Mouse (Mus musculus) intestine, embryonic 14.5 days (tissue): ENCODE results near the gene Tuba1a. TPM values are rescaled to one million over a fixed set of nuclear protein-coding genes. Genes with fewer than 3 reads are reported as not detected.
A peak's percentile ranks its signal among the peaks of the same experiment; 100 is the strongest.

Experiments used
- ATAC-seq: fragments of 200-750 bp; cut with Nextera tagmentation; replicated peaks from 2 replicates; pipeline ENCODE4 v1.8.0; 2017; ENCODE audit warnings: low read depth, moderate number of reproducible peaks, moderate TSS enrichment, moderate library complexity; ENCODE audit not compliant: low FRiP score, low TSS enrichment
- DNase-seq: peaks from one replicate; pipeline ENCODE4 v3.0.0-alpha.2; 2018; ENCODE audit warnings: low spot score
- H3K27ac ChIP-seq: fragments of 300-500 bp; sonication (generic); 2 replicates; pipeline ENCODE4 v1.5.1; 2014; ENCODE audit warnings: low read depth, mild to moderate bottlenecking, control low read depth
- H3K27me3 ChIP-seq: fragments of 300-500 bp; sonication (generic); replicated peaks from 2 replicates; pipeline ENCODE4 v1.6.1; 2014; ENCODE audit warnings: low read length, control low read depth; ENCODE audit not compliant: control insufficient read depth, insufficient read depth
- H3K36me3 ChIP-seq: fragments of 300-500 bp; sonication (generic); 2 replicates; pipeline ENCODE4 v1.6.1; 2014; ENCODE audit warnings: low read length, control low read depth; ENCODE audit not compliant: control insufficient read depth, insufficient read depth
- H3K4me1 ChIP-seq: fragments of 300-500 bp; sonication (generic); replicated peaks from 2 replicates; pipeline ENCODE4 v1.6.1; 2014; ENCODE audit warnings: low read length, control low read depth, mixed read lengths; ENCODE audit not compliant: control insufficient read depth, insufficient read depth
- H3K4me2 ChIP-seq: fragments of 300-500 bp; sonication (generic); 2 replicates; pipeline ENCODE4 v1.6.1; 2014; ENCODE audit warnings: low read length
- H3K4me3 ChIP-seq: fragments of 300-500 bp; sonication (generic); 2 replicates; pipeline ENCODE4 v1.5.1; 2014; ENCODE audit warnings: low read depth, low read length, control low read depth, mixed read lengths
- H3K9ac ChIP-seq: fragments of 300-500 bp; sonication (generic); 2 replicates; pipeline ENCODE4 v1.6.1; 2014; ENCODE audit warnings: mild to moderate bottlenecking, low read length
- H3K9me3 ChIP-seq: fragments of 300-500 bp; sonication (generic); 2 replicates; pipeline ENCODE4 v1.6.1; 2016; ENCODE audit warnings: low read length, control low read depth; ENCODE audit not compliant: control insufficient read depth
- WGBS: fragments of 180-500 bp; shearing (Covaris S2); extraction: QIAGEN DNeasy Blood & Tissue Kit; methylation state at CpG from one replicate; pipeline ENCODE4 v1.1.7; 2014; 5-methylcytosine and 5-hydroxymethylcytosine counted together
- polyA plus RNA-seq: library from polyadenylated mRNA; unstranded; fragments of >200 nt; fragmentation: Nextera tagmentation; extraction: Ambion mirVana; gene quantifications from 2 replicates; pipeline ENCODE4 v1.2.1, GENCODE M21; 2014

Gene Tuba1a
- polyA plus RNA-seq = 1,282 and 1,437 TPM in 2 replicates

DNA sequence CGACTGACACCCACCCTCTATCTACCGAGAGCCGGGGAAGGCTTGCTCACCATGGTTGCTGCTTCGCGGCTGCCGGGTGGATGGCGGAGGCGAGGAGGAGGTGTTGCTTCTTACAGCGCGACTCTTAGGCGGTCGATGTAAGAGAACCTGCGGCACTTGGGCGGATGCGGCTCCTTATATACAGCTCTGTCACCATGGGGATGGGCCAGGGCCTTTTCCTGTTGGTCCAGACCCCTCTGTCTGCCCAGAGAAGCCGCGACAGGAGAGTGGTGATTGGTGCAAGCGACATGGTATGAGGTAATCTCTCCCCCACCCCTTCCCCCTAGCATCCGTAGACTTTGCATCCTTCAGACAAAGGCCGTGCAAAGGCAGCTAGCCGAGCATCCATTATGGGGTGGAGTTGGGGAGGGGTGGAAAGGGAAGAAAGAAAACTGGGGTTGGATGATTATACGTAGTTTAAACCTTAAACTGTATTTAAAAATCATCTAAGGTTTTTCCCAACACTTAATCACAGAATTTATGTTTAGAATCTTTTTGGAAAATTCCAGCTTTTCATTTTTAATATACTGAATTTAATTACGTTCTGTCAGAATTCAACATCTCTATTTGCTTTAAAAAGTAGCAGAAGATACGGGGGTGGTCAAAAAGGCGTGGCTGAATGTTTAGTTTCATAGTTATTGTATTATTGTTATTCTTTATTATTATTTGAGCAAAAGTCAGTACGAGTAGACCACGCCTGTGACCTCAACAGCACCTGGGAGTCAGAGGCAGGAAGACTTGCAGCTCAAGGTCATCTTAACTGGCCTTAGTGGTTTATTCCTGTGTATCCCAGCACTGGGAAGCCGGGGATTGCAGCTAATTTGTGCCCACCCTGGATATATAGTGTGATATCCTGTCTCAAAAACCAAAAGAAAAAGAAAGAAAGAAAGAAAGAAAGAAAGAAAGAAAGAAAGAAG lies at the start of gene Tuba1a, which contains the start of gene Gm49450:
Tuba1a (minus strand) TSS at position 303 of the 956 bp plus-strand sequence.
Gm49450 (minus strand) TSS at position 151 of the 956 bp plus-strand sequence.
- 7% methylated on average over 28 of the region's 28 CpGs for WGBS
- Histone ChIP-seq H3K9me3 (no peaks in the 10 kb centered on the region), H3K4me2 (peak within 1 kb of the TSS; percentile 70), H3K36me3 (peaks cover 9% of the 10 kb centered on the region; the same call in 1 of the 2 replicates), H3K4me1 (peaks cover 13% of the 10 kb centered on the region; the same call in 1 of the 2 replicates), H3K4me3 (peak within 1 kb of the TSS; percentile 92), H3K9ac (peak within 1 kb of the TSS; percentile 95), H3K27ac (peak within 1 kb of the TSS; percentile 98), H3K27me3 (no peaks in the 10 kb centered on the region)
- DNase-seq (peak; percentile 97), ATAC-seq (peak; percentile 96)

DNA sequence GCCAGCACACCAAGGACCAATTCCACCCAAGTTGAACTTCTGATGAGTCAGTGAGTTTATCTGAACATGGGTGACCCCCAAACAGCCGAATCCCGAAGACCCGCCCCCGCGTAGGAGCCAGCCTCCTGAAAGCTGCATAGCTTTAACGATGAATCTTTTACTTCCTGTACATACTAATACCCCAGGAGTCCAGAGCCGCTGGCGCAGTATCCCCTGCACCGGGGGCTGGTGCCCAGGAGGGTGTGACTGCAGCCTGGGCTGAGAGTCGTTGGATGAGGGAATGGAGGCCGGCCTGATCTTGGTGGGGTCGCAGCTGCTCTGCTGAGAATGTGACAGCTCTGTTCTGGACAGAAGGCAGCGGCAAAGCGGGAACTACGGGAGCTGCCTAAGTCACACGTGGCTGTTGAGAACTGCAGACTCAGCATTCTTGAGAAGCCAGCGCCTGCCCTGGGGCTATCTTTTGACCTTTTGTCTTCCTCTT lies 48.0 kb upstream of the Tuba1a start:
- peak overlapping the region; percentile 3; the same call in 1 of the 2 replicates for H3K9ac ChIP-seq
- 8% methylated on average over 17 of the region's 17 CpGs for WGBS
- 0 out of 2 replicates have a peak overlapping the region, but pooled peaks have one; percentile 16 for H3K4me3 ChIP-seq

DNA sequence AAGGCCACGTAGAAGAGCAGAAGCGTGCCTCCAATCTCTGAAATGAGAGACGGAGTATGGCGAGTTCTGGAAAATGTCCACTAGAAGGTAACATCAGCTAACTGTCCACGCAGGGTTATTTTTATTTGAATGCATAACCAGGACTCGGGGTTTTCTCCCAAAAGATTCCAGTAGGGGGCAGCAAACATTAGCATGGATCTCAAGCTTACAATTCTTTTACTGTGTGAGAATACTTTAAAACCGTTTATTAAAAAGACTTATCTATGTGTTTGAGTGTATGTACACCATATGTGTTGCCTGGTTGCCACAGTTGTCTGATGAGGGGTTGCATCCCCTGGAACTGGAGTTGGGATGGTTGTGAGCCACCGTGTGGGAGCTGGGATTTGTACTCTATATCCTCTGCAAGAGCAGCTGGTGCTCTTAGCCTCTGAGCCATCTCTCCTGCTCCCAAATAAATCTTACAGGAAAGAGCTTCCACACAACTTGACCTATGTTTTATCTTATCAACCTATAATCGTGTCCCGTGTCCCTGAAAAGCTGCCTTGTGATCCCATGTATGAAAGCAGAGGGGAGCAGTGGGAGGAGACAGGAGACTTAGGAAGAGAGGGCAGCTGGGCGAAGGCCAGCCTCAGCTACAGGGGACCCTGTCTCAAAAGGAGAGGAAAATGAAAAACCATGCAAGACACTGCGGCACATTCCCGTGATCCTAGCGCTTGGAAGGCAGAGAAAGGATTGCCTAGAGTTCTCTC lies 47.2 kb upstream of the Tuba1a start:
- H3K4me1 ChIP-seq = peaks cover 9% of the 10 kb centered on the region; the same call in 1 of the 2 replicates
- H3K9ac ChIP-seq = no peak overlapping the region
- H3K27ac ChIP-seq = no peak overlapping the region; the same call in 1 of the 2 replicates
- ATAC-seq (0 out of 2 replicates have a peak, but pooled peaks have one; percentile 5), DNase-seq (peak; percentile 84)
- H3K27me3 ChIP-seq = no peaks in the 10 kb centered on the region
- no peaks in the 10 kb centered on the region for H3K9me3 ChIP-seq
- 41% methylated on average over 14 of the region's 14 CpGs for WGBS
- H3K4me3 ChIP-seq = no peak overlapping the region
- H3K36me3 ChIP-seq = no peaks in the 10 kb centered on the region
- peak overlapping the region; percentile 43 for H3K4me2 ChIP-seq

More for the DNA sequence above, 48.0 kb upstream of the Tuba1a start:
- H3K27ac ChIP-seq = no peak overlapping the region
- H3K9me3 ChIP-seq = no peaks in the 10 kb centered on the region
- peak; percentile 70 for DNase-seq
- ATAC-seq = peak; percentile 36; the same call in 1 of the 2 replicates
- H3K4me2 ChIP-seq = peak overlapping the region; percentile 43
- H3K36me3 ChIP-seq = no peaks in the 10 kb centered on the region
- H3K4me1 ChIP-seq = peaks cover 9% of the 10 kb centered on the region; the same call in 1 of the 2 replicates
- no peaks in the 10 kb centered on the region for H3K27me3 ChIP-seq

DNA sequence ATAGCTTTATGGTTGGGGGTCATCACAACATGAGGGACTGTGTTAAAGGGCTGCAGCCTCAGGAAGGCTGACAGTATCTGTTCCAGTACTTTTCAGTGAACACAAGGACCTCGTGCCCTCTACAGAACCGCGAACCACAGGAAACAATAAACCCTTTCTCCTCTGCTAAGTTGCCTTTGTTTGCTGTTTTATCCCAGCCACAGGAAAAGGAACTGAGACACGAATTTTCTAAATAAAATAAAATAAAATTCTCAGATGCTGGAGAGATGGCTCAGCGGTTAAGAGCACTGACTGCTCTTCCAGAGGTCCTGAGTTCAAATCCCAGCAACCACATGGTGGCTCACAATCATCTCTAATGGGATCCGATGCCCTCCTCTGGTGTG lies 45.3 kb upstream of the Tuba1a start:
- no peaks in the 10 kb centered on the region for H3K36me3 ChIP-seq
- no peaks in the 10 kb centered on the region for H3K9me3 ChIP-seq
- no peak for ATAC-seq
- H3K4me3 ChIP-seq = no peak overlapping the region
- H3K9ac ChIP-seq = no peak overlapping the region
- H3K27ac ChIP-seq = no peak overlapping the region
- no peaks in the 10 kb centered on the region for H3K27me3 ChIP-seq
- DNase-seq = no peak
- H3K4me1 ChIP-seq = peaks cover 9% of the 10 kb centered on the region; the same call in 1 of the 2 replicates
- WGBS = 38% methylated on average over 6 of the region's 6 CpGs
- H3K4me2 ChIP-seq = no peak overlapping the region

DNA sequence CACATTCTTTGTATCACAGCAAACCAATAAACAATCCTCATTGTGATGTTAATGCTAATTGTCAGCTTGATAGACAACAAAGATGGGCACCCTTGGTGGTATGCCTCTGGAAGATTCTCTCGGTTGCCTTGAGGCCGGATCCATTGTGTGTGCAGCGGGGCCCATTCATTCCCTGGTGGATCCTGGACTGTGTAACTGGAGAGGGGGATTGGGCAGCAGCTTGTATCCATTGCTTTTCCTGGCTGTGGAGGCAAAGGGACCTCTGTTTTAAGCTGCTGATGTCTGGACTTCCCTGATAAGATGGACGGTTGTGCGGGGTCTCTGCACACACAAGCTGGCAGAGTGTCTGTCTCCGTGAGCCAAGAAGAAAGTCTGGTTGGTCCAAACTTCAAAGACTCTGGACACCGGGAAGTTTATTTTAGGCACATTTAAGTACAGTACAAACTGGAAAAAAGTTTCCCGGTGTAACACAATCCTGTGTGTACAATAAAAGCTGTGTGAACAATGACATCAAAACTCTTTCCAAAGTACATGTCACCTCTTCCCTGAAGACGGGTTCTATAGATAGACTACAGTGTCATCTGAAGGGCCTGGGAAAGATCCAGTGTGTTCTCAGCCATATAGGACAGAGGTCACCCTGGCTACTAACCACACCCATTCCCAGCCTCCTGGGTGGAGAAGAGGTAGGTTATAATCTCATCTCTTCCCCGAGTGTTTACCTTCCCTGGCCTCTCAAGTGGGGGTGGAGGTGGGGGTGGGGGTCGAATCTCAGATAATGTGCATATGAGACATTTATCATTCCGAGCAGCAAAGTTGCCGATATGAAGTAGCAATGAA lies 44.7 kb upstream of the Tuba1a start:
- no peaks in the 10 kb centered on the region for H3K27me3 ChIP-seq
- H3K4me3 ChIP-seq = no peak overlapping the region
- H3K9ac ChIP-seq = no peak overlapping the region
- DNase-seq (no peak), ATAC-seq (no peak)
- peaks cover 13% of the 10 kb centered on the region; the same call in 1 of the 2 replicates for H3K4me1 ChIP-seq
- no peak overlapping the region for H3K4me2 ChIP-seq
- no peaks in the 10 kb centered on the region for H3K36me3 ChIP-seq
- 39% methylated on average over 13 of the region's 13 CpGs for WGBS
- no peaks in the 10 kb centered on the region for H3K9me3 ChIP-seq
- H3K27ac ChIP-seq = no peak overlapping the region

DNA sequence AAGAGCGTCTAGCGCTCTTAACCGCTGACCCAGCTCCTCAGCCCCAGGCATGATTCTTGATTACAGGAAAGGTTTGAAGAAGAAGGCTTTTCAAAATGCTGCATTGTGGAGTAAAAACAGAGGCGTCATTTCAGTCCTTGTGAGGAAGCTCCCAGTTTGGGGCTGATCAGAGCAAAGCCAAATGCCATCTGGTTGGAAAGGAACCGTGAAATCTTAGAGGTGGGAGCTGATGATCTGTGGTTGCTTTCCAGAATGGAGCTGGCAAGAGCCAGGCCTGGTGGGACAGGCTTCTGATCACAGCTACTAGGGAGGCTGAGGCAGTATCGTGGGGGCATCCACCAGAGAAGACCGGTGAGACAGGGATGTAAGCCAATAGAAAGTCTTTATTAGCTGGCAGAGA lies 43.3 kb upstream of the Tuba1a start:
- Histone ChIP-seq H3K27me3 (no peaks in the 10 kb centered on the region), H3K36me3 (no peaks in the 10 kb centered on the region), H3K4me3 (no peak overlapping the region), H3K4me2 (no peak overlapping the region), H3K9ac (no peak overlapping the region), H3K9me3 (no peaks in the 10 kb centered on the region), H3K4me1 (peaks cover 15% of the 10 kb centered on the region), H3K27ac (no peak overlapping the region)
- no peak for DNase-seq
- WGBS = 80% methylated on average over 7 of the region's 7 CpGs
- ATAC-seq = no peak

DNA sequence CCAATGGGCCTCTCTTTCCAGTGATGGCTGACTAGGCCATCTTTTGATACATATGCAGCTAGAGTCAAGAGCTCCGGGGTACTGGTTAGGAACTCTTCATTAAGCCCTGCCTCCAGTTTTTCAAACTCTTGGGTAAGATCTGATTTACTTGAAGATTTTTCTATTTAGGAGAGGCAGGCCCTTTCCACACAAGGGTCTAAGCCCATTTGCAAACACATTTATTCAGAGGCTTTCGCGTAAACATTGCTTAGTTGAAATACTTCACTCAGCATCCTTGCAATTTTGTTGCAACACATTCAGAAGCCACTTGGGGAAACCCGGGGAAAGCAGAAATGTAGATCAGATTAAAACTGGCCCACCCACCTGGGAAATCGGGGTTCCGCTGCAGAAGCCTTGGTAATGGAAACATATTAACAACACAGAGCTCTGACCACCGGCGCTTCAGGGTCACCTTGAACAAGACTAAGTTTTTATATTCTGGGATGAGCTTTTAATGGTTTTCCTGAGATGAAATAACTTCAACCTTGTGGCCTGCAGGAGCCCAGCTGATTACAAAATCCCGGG lies 41.5 kb upstream of the Tuba1a start:
- no peak overlapping the region for H3K9ac ChIP-seq
- peaks cover 18% of the 10 kb centered on the region for H3K4me1 ChIP-seq
- H3K9me3 ChIP-seq = no peaks in the 10 kb centered on the region
- ATAC-seq = no peak
- H3K4me2 ChIP-seq = no peak overlapping the region
- DNase-seq = no peak
- H3K4me3 ChIP-seq = no peak overlapping the region
- H3K27ac ChIP-seq = no peak overlapping the region
- 83% methylated on average over 9 of the region's 9 CpGs for WGBS
- H3K36me3 ChIP-seq = no peaks in the 10 kb centered on the region
- no peaks in the 10 kb centered on the region for H3K27me3 ChIP-seq
